Mouse (Mus musculus) heart, embryonic 13.5 days (tissue): ENCODE results near the gene Hpcal1. TPM values are rescaled to one million over a fixed set of nuclear protein-coding genes. Genes with fewer than 3 reads are reported as not detected.

Experiments used
- ATAC-seq: fragments of 200-750 bp; cut with Nextera tagmentation; 2 replicates; pipeline ENCODE4 v1.8.0; 2017; ENCODE audit warnings: moderate TSS enrichment; ENCODE audit not compliant: insufficient number of reproducible peaks, low FRiP score, low TSS enrichment; ENCODE audit errors: extremely low read depth
- H3K27ac ChIP-seq: fragments of 300-500 bp; sonication (generic); replicated peaks from 2 replicates; pipeline ENCODE4 v1.5.1; 2015; ENCODE audit warnings: moderate library complexity, mild to moderate bottlenecking, inconsistent platforms
- H3K27me3 ChIP-seq: fragments of 300-500 bp; sonication (generic); replicated peaks from 2 replicates; pipeline ENCODE4 v1.6.1; 2015; ENCODE audit warnings: mild to moderate bottlenecking, inconsistent platforms
- H3K36me3 ChIP-seq: fragments of 300-500 bp; sonication (generic); 2 replicates; pipeline ENCODE4 v1.6.1; 2015; ENCODE audit warnings: mild to moderate bottlenecking, inconsistent platforms
- H3K4me1 ChIP-seq: fragments of 300-500 bp; sonication (generic); 2 replicates; pipeline ENCODE4 v1.6.1; 2015; ENCODE audit warnings: inconsistent platforms
- H3K4me2 ChIP-seq: fragments of 300-500 bp; sonication (generic); 2 replicates; pipeline ENCODE4 v1.6.1; 2015; ENCODE audit warnings: inconsistent platforms, mild to moderate bottlenecking, moderate library complexity
- H3K4me3 ChIP-seq: fragments of 300-500 bp; sonication (generic); 2 replicates; pipeline ENCODE4 v1.5.1; 2015; ENCODE audit warnings: moderate library complexity, mild to moderate bottlenecking, inconsistent platforms
- H3K9ac ChIP-seq: fragments of 300-500 bp; sonication (generic); 2 replicates; pipeline ENCODE4 v1.6.1; 2015; ENCODE audit warnings: inconsistent platforms, mild to moderate bottlenecking, moderate library complexity
- H3K9me3 ChIP-seq: fragments of 300-500 bp; sonication (generic); 2 replicates; pipeline ENCODE4 v1.6.1; 2016; ENCODE audit warnings: inconsistent platforms
- WGBS: fragments of 180-500 bp; shearing (Covaris S2); methylation state at CpG from one replicate; pipeline ENCODE4 v1.1.7; 2015; ENCODE audit warnings: mixed read lengths; 5-methylcytosine and 5-hydroxymethylcytosine counted together
- polyA plus RNA-seq: library from polyadenylated mRNA; unstranded; fragments of >200 nt; fragmentation: Nextera tagmentation; extraction: Ambion mirVana; gene quantifications from 2 replicates; pipeline ENCODE4 v1.2.1, GENCODE M21; 2015

The Hpcal1 gene
- polyA plus RNA-seq = 21.5 and 22.7 TPM in 2 replicates

DNA sequence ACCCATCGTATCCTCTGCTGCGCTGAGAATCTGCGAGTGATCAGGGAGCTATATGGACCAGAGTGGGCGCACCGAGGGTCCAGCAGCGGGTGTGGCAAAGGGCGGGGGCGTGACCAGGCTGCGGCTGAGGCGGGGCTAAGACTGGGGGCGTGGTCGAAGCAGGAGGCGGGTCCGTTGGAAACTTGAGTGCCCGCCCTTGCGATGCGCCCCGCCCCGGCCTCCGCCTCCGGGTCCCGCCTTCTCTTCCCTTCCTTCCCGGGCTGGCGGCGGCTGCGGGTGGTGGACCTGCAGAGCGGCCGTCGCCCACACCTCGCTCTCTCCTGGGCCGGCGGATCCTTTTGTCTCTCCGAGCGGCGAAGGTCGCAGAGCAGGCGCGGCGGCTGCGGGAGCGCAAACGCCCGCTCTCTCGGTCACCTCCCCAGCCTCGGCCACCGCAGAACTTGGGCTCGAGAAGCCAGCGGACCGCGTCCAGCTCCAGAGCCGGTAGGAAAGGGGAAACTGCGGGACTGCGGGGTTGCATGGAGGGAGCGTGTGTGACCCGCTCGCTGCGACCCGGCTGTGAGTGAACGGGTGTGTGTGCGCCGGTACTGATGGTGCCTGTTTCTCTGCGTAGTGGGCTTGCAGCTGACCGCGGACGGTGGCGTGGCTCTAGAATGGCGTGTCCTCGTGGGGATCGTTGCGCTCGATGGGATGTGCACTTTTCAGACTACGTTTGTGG, at the start of gene Hpcal1:
TSS of gene Hpcal1 (plus strand) at position 293 of the 718 bp plus-strand sequence.
- H3K27me3 ChIP-seq = peaks cover 13% of the 10 kb centered on the region
- H3K9me3 ChIP-seq = no peaks in the 10 kb centered on the region
- WGBS = under 1% methylated on average over 72 of the region's 72 CpGs
- peak within 1 kb of the TSS; percentile 88 for H3K9ac ChIP-seq
- H3K27ac ChIP-seq = peak within 1 kb of the TSS; percentile 61; the same call in 1 of the 2 replicates
- no peaks in the 10 kb centered on the region for H3K36me3 ChIP-seq
- peak within 1 kb of the TSS; percentile 82 for H3K4me3 ChIP-seq
- peak within 1 kb of the TSS; percentile 92 for H3K4me2 ChIP-seq
- ATAC-seq = peak; percentile 85
- H3K4me1 ChIP-seq = peaks cover 25% of the 10 kb centered on the region

DNA sequence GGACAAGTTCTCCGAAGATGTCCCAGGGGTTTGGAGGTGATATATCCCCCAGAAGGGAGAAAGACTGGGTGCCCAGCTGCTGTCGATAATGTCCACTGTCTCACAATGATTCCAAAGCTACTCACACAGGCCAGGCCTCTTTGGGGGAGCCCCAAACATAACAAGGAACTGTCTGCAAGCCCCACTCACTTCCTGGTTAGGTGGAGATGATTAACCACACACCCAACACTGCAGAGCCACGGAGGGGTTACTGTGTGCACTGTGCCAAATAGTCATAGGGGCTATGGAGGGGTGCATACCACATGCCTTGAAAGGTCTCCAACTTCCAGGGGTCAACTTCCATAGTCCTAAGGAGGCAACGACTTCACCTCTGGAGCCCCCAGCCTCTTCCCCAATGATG, 49.4 kb upstream of the Hpcal1 start:
- no peak overlapping the region for H3K4me3 ChIP-seq
- H3K4me2 ChIP-seq = no peak overlapping the region
- no peak overlapping the region for H3K9ac ChIP-seq
- H3K36me3 ChIP-seq = no peaks in the 10 kb centered on the region
- 0 out of 2 replicates have a peak, but pooled peaks cover 3% of the 10 kb centered on the region for H3K27me3 ChIP-seq
- ATAC-seq = no peak
- H3K4me1 ChIP-seq = no peaks in the 10 kb centered on the region
- H3K27ac ChIP-seq = no peak overlapping the region
- 65% methylated on average over 4 of the region's 4 CpGs for WGBS
- H3K9me3 ChIP-seq = no peaks in the 10 kb centered on the region

- WGBS = 72% methylated on average over 12 of the region's 12 CpGs
- no peak for ATAC-seq
- Histone ChIP-seq H3K27ac (no peak overlapping the region), H3K9me3 (no peaks in the 10 kb centered on the region), H3K4me3 (no peak overlapping the region), H3K4me2 (no peak overlapping the region), H3K36me3 (no peaks in the 10 kb centered on the region), H3K27me3 (peaks cover 3% of the 10 kb centered on the region; the same call in 1 of the 2 replicates), H3K4me1 (no peaks in the 10 kb centered on the region), H3K9ac (no peak overlapping the region)
These were observed 46.1 kb upstream of the Hpcal1 start for GRCm38 (mm10) chr12:17644385-17645222.

DNA sequence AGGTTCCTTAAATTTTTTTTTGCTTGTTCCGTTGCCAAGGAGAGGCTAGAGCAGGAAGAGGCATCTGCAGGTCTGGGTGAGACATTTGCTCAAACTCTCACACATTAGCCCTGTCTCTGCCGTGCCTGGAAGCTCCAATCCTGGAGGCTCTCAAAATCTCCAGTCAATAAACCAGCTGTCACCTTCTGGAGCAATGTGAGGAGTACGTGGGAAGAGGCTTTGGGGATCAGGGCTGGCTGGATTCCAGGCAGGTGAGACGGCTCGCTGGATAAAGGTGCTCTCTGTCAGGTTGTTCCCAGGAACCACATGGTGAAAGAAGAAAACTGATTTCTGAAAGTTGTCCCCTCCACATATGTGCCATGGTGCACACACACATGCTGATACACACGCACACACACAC, 44.2 kb upstream of the Hpcal1 start:
- H3K4me1 ChIP-seq = no peaks in the 10 kb centered on the region
- H3K9me3 ChIP-seq = no peaks in the 10 kb centered on the region
- WGBS = 69% methylated on average over 6 of the region's 6 CpGs
- no peak overlapping the region for H3K4me2 ChIP-seq
- no peak overlapping the region for H3K4me3 ChIP-seq
- H3K36me3 ChIP-seq = no peaks in the 10 kb centered on the region
- no peak overlapping the region for H3K27ac ChIP-seq
- no peak overlapping the region for H3K9ac ChIP-seq
- ATAC-seq = no peak
- H3K27me3 ChIP-seq = peaks cover 2% of the 10 kb centered on the region; the same call in 1 of the 2 replicates

GRCm38 (mm10) chr12:17651223-17652095, 39.2 kb upstream of the Hpcal1 start:
- ATAC-seq = no peak
- Histone ChIP-seq H3K9me3 (peaks cover 5% of the 10 kb centered on the region; the same call in 1 of the 2 replicates), H3K27me3 (no peaks in the 10 kb centered on the region; the same call in 1 of the 2 replicates), H3K27ac (no peak overlapping the region), H3K36me3 (no peaks in the 10 kb centered on the region), H3K4me2 (no peak overlapping the region), H3K4me3 (no peak overlapping the region), H3K9ac (no peak overlapping the region), H3K4me1 (0 out of 2 replicates have a peak, but pooled peaks cover 4% of the 10 kb centered on the region)
- WGBS = 59% methylated on average over 7 of the region's 7 CpGs

DNA sequence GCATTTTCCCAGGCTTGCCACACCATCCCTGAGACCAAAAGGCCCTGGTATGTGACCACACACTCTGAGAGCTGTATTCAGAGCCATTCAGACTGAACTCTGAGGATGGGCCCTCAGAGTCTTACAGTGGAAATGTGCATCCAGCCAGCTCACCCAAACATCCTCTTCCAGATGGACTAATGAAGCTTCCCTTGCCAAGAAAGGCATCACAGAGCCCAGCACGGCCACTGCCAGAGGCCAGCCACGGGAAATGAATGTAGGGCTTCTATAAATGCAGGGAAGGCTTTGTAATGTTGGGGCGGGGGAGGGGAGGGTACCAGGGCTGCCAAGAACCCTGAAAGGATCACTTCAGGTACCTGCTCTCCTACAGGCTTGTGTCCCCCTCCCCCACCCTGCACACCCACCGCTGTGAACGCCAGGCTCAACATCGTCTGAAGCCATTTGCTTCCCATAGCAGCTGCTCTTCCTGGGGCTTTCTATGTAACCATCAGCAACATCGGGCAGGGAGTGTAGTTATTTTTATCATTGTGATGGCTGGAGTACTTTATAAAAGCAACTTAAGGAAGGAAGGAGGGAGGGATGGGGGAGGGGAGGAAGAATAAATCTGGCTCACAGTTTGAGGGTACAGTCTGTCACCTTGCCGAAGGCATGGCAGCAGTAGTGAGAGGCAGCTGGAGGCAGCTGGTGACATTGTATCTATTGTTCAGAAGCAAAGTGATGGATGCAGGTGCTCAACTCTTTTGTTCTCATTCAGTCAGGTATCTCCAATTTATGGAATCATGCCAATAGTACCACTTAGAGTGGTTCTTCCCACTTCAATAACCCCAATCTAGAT, 38.2 kb upstream of the Hpcal1 start:
- no peak overlapping the region for H3K27ac ChIP-seq
- no peaks in the 10 kb centered on the region for H3K36me3 ChIP-seq
- ATAC-seq = no peak
- H3K4me3 ChIP-seq = no peak overlapping the region
- WGBS = 45% methylated on average over 8 of the region's 8 CpGs
- H3K4me2 ChIP-seq = no peak overlapping the region
- 0 out of 2 replicates have a peak, but pooled peaks cover 4% of the 10 kb centered on the region for H3K4me1 ChIP-seq
- H3K9me3 ChIP-seq = peaks cover 9% of the 10 kb centered on the region; the same call in 1 of the 2 replicates
- no peaks in the 10 kb centered on the region; the same call in 1 of the 2 replicates for H3K27me3 ChIP-seq
- no peak overlapping the region for H3K9ac ChIP-seq

- Histone ChIP-seq H3K9me3 (peaks cover 9% of the 10 kb centered on the region; the same call in 1 of the 2 replicates), H3K4me3 (no peak overlapping the region), H3K27ac (no peak overlapping the region), H3K4me2 (no peak overlapping the region), H3K36me3 (no peaks in the 10 kb centered on the region), H3K4me1 (0 out of 2 replicates have a peak, but pooled peaks cover 4% of the 10 kb centered on the region), H3K9ac (no peak overlapping the region), H3K27me3 (no peaks in the 10 kb centered on the region; the same call in 1 of the 2 replicates)
- ATAC-seq = no peak
- WGBS = 88% methylated on average over 3 of the region's 3 CpGs
These were observed 37.4 kb upstream of the Hpcal1 start for GRCm38 (mm10) chr12:17653051-17653783.

DNA sequence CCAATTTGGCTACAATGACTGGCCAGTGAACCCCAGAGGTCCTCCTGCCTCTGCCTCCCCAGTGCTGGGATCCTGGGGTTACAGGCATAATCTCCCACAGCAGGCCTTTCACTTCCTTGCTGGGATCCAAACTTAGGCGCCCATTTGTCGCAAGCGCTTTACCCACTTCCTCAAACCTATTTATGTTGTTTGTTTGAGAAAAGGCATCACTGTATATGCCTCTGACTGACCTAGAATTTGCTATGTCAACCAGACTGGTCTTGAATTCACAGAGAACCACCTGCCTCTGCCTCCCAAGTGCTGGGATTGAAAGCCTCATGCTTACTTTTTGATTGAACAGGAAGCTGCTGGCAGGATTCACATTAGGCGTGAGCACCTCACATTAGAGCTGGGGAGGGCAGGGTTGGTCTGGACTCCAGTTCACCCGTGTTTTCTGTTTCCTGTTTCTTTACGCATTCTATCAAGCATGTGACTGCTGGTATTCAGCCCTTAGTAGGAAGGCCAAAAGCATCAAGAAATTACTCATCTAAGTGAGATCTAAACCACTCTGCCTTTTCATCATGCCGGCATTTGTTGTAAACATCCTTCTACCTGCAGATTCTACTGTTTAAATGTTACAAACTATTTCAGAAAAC, 33.0 kb upstream of the Hpcal1 start:
- ATAC-seq = no peak
- Histone ChIP-seq H3K4me3 (no peak overlapping the region), H3K4me2 (no peak overlapping the region), H3K27me3 (no peaks in the 10 kb centered on the region), H3K27ac (no peak overlapping the region), H3K36me3 (no peaks in the 10 kb centered on the region), H3K9me3 (peaks cover 9% of the 10 kb centered on the region; the same call in 1 of the 2 replicates), H3K9ac (no peak overlapping the region), H3K4me1 (peaks cover 14% of the 10 kb centered on the region)
- 85% methylated on average over 7 of the region's 7 CpGs for WGBS

DNA sequence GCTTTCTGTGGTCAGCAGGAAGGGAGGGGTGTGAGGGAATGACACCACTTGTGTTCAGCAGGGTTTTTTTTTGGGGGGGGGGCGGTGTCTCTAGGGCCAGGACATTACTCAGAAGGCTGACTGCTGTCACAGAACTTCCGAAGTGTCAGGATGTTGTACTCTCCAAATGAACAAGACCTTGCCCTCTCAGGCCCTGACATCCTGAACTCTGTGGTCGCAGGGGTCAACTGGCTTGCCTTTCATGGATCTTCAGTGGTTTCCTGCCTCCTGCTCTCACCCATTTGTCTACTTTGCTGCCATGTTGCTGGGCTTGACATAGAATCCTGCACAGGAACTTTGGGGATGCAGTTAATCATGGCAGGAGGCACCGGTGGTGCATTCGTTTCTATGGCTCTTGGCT, 32.1 kb upstream of the Hpcal1 start:
- H3K4me1 ChIP-seq = peaks cover 14% of the 10 kb centered on the region
- H3K4me2 ChIP-seq = no peak overlapping the region
- H3K27ac ChIP-seq = no peak overlapping the region
- no peak overlapping the region for H3K4me3 ChIP-seq
- no peak for ATAC-seq
- WGBS = 74% methylated on average over 5 of the region's 5 CpGs
- H3K9me3 ChIP-seq = peaks cover 9% of the 10 kb centered on the region; the same call in 1 of the 2 replicates
- no peak overlapping the region for H3K9ac ChIP-seq
- no peaks in the 10 kb centered on the region for H3K27me3 ChIP-seq
- H3K36me3 ChIP-seq = no peaks in the 10 kb centered on the region
